Comparison of ENCODE assay signal across 21 mouse cellular contexts in genomic region chr14:12102389-12103325, GRCm38 (mm10).
A peak's percentile ranks its signal among the peaks of the same experiment; 100 is the strongest.
DNase-seq lines count a peak whose midpoint lies in the region; ATAC-seq and TF ChIP-seq lines count a peak whose summit lies in the region.
"Had no signal": no experiment of that assay in that cellular context is flagged by ENCODE, and none has a peak within 500 bp of the region (broad histone marks: within the 10 kb centered on the region; RNA-seq: fewer than 3 reads in every experiment).

No protein-coding gene starts in this region.

- TF ChIP-seq CTCF in stomach, postnatal 0 days (IDR thresholded peaks at IDR 0.05; ENCODE audit: low read depth): no peak

- no peak overlapping the region for H3K4me3 ChIP-seq in forebrain, embryonic 13.5 days
- no peak overlapping the region for H3K4me3 ChIP-seq in forebrain, embryonic 14.5 days (ENCODE audit: low read depth, low read length)
- no peak overlapping the region for H3K4me3 ChIP-seq in brown adipose tissue, adult 24 weeks (ENCODE audit: insufficient read depth, low read depth, low read length)
- H3K4me3 ChIP-seq in stomach, postnatal 0 days (ENCODE audit: low read depth, low read length): no peak overlapping the region
- H3K4me3 ChIP-seq: embryonic facial prominence, embryonic 15.5 days; gastrocnemius, adult 2 months; heart, embryonic 15.5 days; layer of hippocampus, adult 2 months; left cerebral cortex, adult 2 months; lung, embryonic 15.5 days; neural tube, embryonic 13.5 days had no signal

- no peaks in the 10 kb centered on the region for H3K4me1 ChIP-seq in forebrain, embryonic 13.5 days
- no peaks in the 10 kb centered on the region for H3K4me1 ChIP-seq in forebrain, embryonic 14.5 days (ENCODE audit: control insufficient read depth, insufficient read depth, low read length)
- H3K4me1 ChIP-seq in brown adipose tissue, adult 24 weeks (ENCODE audit: control insufficient read depth, insufficient read depth, insufficient read length, low read length): peaks cover 24% of the 10 kb centered on the region
- no peaks in the 10 kb centered on the region for H3K4me1 ChIP-seq in stomach, postnatal 0 days (replicated peaks; ENCODE audit: control insufficient read depth, insufficient read depth)
- H3K4me1 ChIP-seq: embryonic facial prominence, embryonic 15.5 days; heart, embryonic 15.5 days; lung, embryonic 15.5 days had no signal

- no peak overlapping the region for H3K9ac ChIP-seq in forebrain, embryonic 13.5 days
- H3K9ac ChIP-seq in forebrain, embryonic 14.5 days (ENCODE audit: low read length): no peak overlapping the region
- H3K9ac ChIP-seq in stomach, postnatal 0 days (ENCODE audit: low read length): no peak overlapping the region
- H3K9ac ChIP-seq: embryonic facial prominence, embryonic 15.5 days; heart, embryonic 15.5 days; lung, embryonic 15.5 days; neural tube, embryonic 13.5 days had no signal

- no peaks in the 10 kb centered on the region for H3K9me3 ChIP-seq in forebrain, embryonic 13.5 days (replicated peaks)
- H3K9me3 ChIP-seq in forebrain, embryonic 14.5 days (replicated peaks; ENCODE audit: control insufficient read depth, low read length): no peaks in the 10 kb centered on the region
- no peaks in the 10 kb centered on the region for H3K9me3 ChIP-seq in stomach, postnatal 0 days (ENCODE audit: control insufficient read depth, low read length)
- H3K9me3 ChIP-seq: embryonic facial prominence, embryonic 15.5 days; G1E; heart, embryonic 15.5 days; lung, embryonic 15.5 days; neural tube, embryonic 13.5 days had no signal

- no peak overlapping the region for H3K27ac ChIP-seq in forebrain, embryonic 13.5 days
- no peak overlapping the region for H3K27ac ChIP-seq in forebrain, embryonic 14.5 days (ENCODE audit: low read depth, low read length)
- H3K27ac ChIP-seq in brown adipose tissue, adult 24 weeks (replicated peaks; ENCODE audit: low read depth, low read length): 0 out of 2 replicates have a peak overlapping the region, but pooled peaks have one; percentile 25
- H3K27ac ChIP-seq in stomach, postnatal 0 days (replicated peaks): no peak overlapping the region
- H3K27ac ChIP-seq: embryonic facial prominence, embryonic 15.5 days; gastrocnemius, adult 2 months; heart, embryonic 15.5 days; layer of hippocampus, adult 2 months; left cerebral cortex, adult 2 months; lung, embryonic 15.5 days; neural tube, embryonic 13.5 days had no signal

- WGBS in forebrain, embryonic 13.5 days: 81% methylated on average over 11 of the region's 11 CpGs
- WGBS in forebrain, embryonic 14.5 days: 77% methylated on average over 11 of the region's 11 CpGs
- WGBS in stomach, postnatal 0 days: 76% methylated on average over 11 of the region's 11 CpGs

- no peak for TF ChIP-seq EP300 in stomach, postnatal 0 days (optimal IDR thresholded peaks at IDR 0.05)

- intact Hi-C loops in left cerebral cortex, postnatal 10 days (cut with DNase I): no loop called here

- no peaks in the 10 kb centered on the region for H3K36me3 ChIP-seq in forebrain, embryonic 13.5 days (ENCODE audit: poor library complexity, severe bottlenecking)
- H3K36me3 ChIP-seq in forebrain, embryonic 14.5 days (ENCODE audit: control insufficient read depth, insufficient read depth, low read length): no peaks in the 10 kb centered on the region
- no peaks in the 10 kb centered on the region for H3K36me3 ChIP-seq in stomach, postnatal 0 days (ENCODE audit: control insufficient read depth, insufficient read depth, low read length)
- H3K36me3 ChIP-seq: embryonic facial prominence, embryonic 15.5 days; G1E; heart, embryonic 15.5 days; lung, embryonic 15.5 days; neural tube, embryonic 13.5 days had no signal

- DNase-seq in forebrain, embryonic 14.5 days (ENCODE audit: low spot score): no peak
- DNase-seq in kidney, adult 9 months: peak; percentile 91
- DNase-seq in kidney, postnatal 36 days: peak; percentile 55 to 83
- DNase-seq in testis, postnatal 10 days (ENCODE audit: low spot score): no peak
- no peak for DNase-seq in stomach, postnatal 0 days (ENCODE audit: low spot score)
- no peak for DNase-seq in left cerebral cortex, postnatal 10 days (ENCODE audit: extremely low spot score in 1 of 2, low spot score in 2 of 2)
- DNase-seq: cerebellum, adult 9-11 months; gastrocnemius, adult 2 months; heart, adult 18-20 months; right cerebral cortex, postnatal 25 days; thymus, postnatal 25 days had no signal

- H3K4me2 ChIP-seq in forebrain, embryonic 13.5 days: no peak overlapping the region
- H3K4me2 ChIP-seq in forebrain, embryonic 14.5 days (ENCODE audit: low read length): no peak overlapping the region
- H3K4me2 ChIP-seq in stomach, postnatal 0 days (replicated peaks; ENCODE audit: low read depth): no peak overlapping the region
- H3K4me2 ChIP-seq: embryonic facial prominence, embryonic 15.5 days; heart, embryonic 15.5 days; lung, embryonic 15.5 days; neural tube, embryonic 13.5 days had no signal

- no peaks in the 10 kb centered on the region for H3K27me3 ChIP-seq in forebrain, embryonic 13.5 days
- no peaks in the 10 kb centered on the region for H3K27me3 ChIP-seq in forebrain, embryonic 14.5 days (replicated peaks; ENCODE audit: control insufficient read depth, insufficient read depth, low read length)
- H3K27me3 ChIP-seq in stomach, postnatal 0 days (ENCODE audit: control insufficient read depth, insufficient read depth, low read length): no peaks in the 10 kb centered on the region
- H3K27me3 ChIP-seq: embryonic facial prominence, embryonic 15.5 days; heart, embryonic 15.5 days; lung, embryonic 15.5 days; neural tube, embryonic 13.5 days had no signal

- ATAC-seq in forebrain, embryonic 13.5 days: peak; percentile 36; the same call in 1 of the 2 replicates
- ATAC-seq in forebrain, embryonic 14.5 days: no peak
- no peak for ATAC-seq in stomach, postnatal 0 days (ENCODE audit: low FRiP score, low TSS enrichment)
- ATAC-seq: CD4-positive, CD25-positive, alpha-beta regulatory T cell, adult 4 months had no signal

Comparison
In these comparisons a context has a peak if more than half of its experiments do, and no peak if none do; other contexts are left out.
1. DNase-seq: peak in kidney, adult 9 months (single experiment) and kidney, postnatal 36 days (2 of 2); none in forebrain, embryonic 14.5 days (single experiment), testis, postnatal 10 days (single experiment), stomach, postnatal 0 days (single experiment) and left cerebral cortex, postnatal 10 days (0 of 2).